Mouse (Mus musculus) gastrocnemius, postnatal 10 days (tissue): ENCODE measurements around the gene Haus4. TPM values are rescaled to one million over a fixed set of nuclear protein-coding genes. Genes with fewer than 3 reads are reported as not detected.

Experiments used
- DNase-seq: peaks from one replicate; pipeline ENCODE4 v3.0.0; 2021; ENCODE audit warnings: mixed read lengths
- total RNA-seq, 2 experiments: library from RNA; stranded (reverse); gene quantifications; 2 replicates each; pipeline ENCODE4 v1.2.3; 2021

The Haus4 gene
- total RNA-seq, 2 experiments from 2014 or later: 9.2 to 10.7 TPM

DNA sequence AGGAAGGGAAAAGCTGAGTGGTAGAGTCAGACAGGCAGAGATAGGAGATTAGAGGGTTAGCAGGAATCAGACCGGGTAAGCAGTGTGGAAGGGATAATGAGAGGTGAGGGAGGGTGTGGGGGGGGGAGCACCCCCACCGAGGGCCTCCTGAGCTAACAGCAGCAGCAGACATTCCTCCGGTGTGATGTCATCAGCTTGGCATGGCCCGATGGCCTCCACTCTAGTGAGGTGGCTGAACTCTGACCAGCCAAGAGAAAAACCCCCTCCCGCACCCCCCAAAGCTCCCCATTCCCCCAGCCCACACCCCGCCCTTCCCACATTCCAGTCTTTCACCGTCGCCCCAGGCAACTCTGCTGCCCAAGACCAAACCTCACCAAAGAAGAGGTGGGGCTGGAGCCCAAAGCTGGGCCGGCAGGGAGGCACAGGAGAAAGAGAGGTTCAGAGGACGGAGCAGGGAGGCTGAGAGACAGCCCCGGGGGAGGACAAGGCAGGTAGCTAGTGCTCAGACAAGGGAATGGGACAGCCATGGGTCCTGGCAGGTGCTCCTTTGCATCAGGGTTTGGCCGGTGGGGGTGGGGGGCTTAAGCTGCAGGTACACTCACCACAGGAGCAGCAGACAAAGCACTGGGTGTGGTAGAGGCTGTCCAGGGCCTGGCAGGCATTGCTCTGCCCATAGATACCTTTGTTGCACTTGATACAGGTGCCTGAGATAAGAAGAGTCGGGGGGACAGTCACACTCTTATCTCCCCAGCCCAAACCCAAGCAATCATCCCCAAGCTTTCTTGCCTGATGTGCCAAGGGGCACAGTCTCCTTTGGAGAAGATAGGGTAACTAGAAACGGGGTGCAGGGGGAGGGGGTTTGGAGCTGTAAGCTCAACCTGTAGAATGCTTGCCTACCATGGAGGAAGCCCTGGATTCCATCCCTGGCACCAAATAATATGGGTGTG, 18.6 kb upstream of the Haus4 start:
- no peak for DNase-seq

DNA sequence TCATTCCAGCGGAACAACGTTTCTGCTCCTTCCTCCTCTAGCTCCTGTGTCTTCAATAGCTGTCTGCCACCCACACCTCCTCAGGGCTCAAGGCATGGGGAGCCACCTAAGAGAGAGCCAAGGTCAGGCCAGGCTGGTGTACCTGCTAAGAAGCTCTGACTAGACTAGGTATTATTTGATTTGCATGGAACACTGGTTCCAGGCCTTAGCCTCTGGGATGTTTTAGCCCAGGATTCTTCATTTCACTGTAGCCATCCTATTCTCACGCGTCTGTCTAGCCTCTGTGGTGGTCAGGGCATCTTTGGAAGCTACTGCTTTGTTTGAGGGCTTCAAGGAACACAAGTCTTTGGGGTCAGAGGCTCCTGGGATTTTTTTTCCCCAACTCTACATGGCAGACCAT, 17.7 kb upstream of the Haus4 start:
- DNase-seq: no peak

DNA sequence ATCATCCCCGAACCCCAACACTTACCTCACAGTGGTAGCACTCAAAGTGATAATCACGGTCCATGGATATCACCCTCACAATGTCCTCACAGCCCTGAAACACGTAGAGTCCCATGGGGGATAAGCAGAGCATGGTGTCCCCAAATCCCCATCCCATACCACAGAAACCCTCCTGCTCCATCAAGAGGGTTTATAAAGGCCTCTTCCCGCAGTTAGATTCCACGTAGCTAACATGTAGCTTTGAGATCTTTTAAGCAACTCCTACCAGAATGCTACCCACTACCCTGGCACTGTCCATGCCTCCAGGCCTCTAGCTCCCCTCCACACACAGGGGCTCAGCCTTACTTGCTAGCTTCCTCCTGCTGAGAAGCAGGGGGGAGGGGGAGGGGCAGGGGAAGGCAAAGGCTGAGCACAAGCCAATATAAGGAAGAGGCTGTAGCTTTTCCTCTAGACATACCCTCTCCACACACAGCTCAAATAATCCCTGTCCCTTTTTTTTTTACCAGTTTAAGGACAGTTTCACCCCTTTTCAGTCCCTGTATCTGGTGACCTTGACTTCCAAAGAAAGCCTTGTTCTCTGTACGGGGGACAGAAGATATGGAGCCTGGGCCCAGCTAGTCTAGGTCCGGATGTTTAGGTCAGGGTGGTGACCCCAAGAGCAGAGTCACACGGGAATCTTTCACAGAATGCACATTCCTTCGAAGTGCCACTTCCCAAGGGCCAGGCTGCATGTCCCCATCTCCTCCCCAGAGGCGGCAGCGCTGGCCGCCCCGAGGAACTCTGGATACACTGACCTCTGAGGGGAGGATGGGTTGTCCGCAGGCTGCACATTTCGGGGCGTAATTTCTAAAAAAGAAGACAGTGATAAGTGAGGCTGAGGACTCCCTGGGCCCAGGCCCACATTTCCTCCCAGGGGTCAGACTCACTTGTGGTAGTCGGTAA, 15.3 kb upstream of the Haus4 start:
- no peak for DNase-seq

DNA sequence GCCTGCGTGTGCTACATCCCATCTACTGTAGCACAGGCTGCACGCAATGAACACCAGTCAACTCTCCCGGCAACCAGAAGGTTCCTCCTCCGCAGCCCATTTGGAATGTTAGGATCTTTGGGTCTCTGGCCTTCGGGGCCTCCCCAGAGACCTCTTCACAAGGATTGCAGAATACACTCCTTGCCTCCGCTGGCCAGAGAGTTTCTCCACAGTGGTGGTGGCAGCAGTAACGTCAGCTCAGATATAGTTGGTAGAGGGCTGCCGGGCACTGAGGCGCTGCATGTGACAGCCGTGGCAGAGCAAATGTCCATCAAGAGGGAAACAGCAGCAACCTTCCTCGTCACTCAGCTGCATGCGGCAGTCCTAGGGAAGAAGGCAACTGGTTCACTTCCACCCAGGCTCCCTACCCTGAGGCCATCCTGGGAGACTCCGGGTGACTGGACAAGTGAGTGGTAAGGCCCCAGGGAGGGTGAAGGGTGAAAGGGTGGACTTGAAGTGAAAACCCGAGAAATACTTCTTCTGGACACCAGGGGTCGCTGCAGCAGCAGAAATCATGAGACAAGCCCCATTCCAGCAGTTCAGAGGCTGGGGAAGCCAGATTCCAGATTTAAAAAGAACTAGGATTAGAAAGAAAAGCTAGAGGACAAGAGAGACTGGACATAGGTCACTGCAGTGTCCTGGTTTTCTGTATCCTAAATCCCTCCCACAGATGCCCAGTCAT, 14.4 kb upstream of the Haus4 start:
- DNase-seq: peak; percentile 70

GRCm38 (mm10) chr14:54560527-54561242, 6.3 kb upstream of the Haus4 start:
- DNase-seq: no peak

DNA sequence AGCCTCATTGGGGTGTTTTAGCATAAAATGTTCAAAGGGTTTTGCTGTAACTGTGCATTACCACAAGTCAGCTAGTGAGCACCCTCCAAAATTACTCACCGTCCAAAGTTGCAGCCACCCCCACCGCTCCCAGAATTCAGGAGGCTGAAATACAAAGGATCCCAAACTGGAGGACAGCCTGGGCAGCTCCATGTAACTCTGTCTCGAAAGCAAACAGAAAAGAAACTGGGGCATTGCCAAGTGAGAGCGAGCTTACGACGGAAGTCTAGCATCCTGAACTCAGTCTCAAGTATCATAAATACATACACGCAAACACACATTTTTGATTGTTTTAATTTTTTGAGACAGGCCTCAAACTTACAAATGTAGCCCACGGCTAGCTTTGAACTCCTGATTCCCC, 2.9 kb upstream of the Haus4 start:
- no peak for DNase-seq

GRCm38 (mm10) chr14:54553454-54553974, 902 bp downstream of the Haus4 start:
- no peak for DNase-seq

- DNase-seq: no peak
Observed at GRCm38 (mm10) chr14:54544703-54545102, 9.7 kb downstream of the Haus4 start.

GRCm38 (mm10) chr14:54540771-54541170, 13.6 kb downstream of the Haus4 start:
- no peak for DNase-seq

GRCm38 (mm10) chr14:54538580-54538979, 15.8 kb downstream of the Haus4 start:
- no peak for DNase-seq

DNA sequence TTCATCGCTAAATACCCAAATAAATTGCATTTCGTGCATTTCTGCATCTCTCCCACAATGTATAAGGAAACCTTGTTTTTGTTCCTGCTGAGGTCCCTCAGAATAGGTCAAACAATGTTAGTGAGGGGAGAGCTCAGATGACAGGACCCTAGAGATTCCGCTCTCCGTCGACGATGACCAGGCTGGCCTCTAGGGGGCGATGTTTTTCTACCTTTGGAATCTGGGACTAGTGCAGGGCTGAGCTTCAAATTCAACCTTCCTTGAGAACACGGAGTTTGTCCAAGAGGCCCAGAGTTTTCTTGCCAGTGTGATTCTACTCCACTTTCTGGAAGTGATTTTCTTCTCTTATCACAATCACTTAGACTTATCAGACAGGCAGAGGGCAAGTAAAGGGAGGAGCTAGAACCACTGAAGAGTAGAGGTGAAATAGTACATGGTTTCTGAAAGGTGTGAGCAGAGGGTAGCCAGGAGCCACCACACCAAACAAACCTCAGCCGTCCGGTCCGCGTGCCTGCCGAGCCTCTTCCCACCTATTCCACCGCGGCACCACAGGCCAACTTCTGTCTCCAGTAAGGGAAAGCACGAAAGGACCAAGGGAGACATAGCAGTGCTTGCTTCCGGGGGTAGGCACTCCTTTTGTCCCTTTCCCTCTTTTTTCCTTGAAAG, 25.8 kb downstream of the Haus4 start:
- DNase-seq: peak; percentile 83

GRCm38 (mm10) chr14:54528007-54528393, 26.4 kb downstream of the Haus4 start:
- no peak for DNase-seq

GRCm38 (mm10) chr14:54527227-54528006, 27.0 kb downstream of the Haus4 start:
- DNase-seq: no peak

GRCm38 (mm10) chr14:54523600-54523999, 30.8 kb downstream of the Haus4 start:
- DNase-seq: no peak

DNA sequence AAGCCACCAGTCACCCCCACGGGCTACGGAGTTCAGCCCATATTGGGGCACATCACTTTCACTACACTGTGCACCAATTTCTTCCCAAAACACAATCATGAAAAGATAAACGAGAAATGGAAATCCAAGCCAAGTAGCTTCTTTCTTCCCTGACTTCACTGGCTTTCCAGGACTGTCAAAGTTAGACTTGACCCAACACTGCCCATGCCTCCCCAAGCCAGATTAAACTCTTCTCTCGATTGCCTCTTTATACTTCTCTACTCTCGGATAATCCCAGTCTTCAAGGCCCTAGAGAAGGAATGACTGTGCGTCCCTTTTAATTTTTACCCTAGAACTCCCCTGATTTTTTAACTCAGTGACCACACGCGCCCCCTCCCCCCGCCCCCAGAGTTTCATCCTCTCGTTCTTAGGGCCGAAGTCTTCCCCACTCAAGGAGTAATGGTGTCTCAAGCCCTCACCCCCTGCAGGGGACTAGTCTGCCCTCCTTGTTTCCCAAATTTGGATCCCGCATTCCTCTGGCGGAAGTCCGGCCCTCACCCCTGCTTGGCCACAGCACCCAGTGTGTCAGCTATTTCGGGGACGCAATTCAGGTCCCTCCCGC, 37.6 kb downstream of the Haus4 start:
- no peak for DNase-seq

DNA sequence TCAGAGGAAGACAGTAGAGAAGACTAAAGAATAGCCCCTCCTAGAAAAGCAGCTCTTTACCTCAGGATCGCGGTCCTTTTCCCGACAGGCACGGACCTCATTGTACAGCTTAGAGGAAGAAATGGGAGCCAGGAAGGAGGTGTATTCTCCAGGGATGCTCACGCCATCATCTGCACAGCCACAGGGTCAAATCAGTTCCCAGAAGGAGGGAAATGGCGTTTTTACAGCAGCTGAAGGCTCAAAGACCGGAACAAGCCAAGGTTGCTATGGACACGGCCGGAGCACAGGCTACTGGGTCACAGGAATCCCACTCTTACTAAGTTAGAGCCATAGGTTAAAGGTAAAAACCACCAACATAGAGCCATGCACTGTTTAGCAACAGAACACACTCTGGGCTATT, 44.6 kb downstream of the Haus4 start:
- no peak for DNase-seq

DNA sequence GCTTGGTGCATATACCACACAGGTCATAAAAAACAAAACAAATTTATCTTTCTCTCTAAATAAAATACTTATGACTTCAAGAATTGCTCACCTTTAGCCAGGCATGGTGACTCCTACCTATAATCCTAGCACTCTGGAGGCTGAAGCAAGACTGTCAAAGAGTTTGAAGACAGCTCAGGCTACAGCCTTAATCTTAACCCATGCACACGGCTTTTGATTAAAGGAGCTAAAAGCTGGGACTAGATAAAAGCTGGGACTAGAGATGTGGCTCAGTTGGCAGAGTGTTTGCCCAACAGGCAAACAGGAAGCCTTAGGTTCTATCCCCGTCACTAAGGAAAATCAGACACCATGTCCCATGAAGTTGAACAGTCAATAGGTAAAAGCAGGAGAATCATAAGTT, 51.3 kb downstream of the Haus4 start:
- DNase-seq: no peak

DNA sequence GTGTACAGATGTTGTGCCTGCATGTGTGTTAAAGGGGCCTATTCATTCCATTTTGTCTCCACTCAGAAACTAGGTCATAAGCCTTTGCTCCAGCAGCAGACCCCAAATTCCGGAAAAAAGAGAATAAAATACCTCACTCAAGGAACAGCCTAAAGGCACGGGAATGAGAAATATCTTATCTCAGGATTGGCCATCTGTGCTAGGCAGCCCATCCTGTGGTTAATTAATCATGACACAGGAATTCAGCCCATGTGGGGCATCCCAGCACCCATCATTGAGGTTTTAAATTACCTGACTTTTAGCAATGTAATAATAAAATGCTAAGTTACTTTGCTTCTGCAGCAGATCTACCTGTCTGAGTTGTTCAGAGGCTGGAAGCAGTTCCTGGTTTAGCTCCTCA, 53.1 kb downstream of the Haus4 start:
- DNase-seq: no peak

DNA sequence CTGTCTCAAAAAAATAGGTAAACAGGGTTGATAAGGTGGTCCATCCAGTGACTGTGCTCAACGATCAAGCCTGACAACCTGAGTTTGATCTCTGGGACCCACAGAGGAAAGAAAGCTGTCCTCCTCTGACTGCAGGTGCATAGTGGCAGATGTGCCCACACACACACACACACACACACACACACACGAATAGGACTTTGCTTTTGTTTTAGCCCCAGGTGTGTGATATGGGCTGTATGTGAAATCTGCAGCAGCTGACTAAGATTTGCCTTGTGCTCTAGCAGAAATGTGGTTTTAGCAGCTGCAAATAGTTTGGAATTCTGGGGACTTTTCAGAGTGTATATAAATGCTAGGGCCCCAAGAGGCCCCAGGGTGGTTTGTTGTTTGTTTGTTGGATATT, 55.1 kb downstream of the Haus4 start:
- DNase-seq: no peak

- no peak for DNase-seq
Observed at GRCm38 (mm10) chr14:54496706-54497105, 57.7 kb downstream of the Haus4 start.
